Mouse (Mus musculus) neural tube, embryonic 13.5 days (tissue): Measurements from ENCODE around the gene Olfr750. TPM values are rescaled to one million over a fixed set of nuclear protein-coding genes. Genes with fewer than 3 reads are reported as not detected.

Experiments used
- ATAC-seq: fragments of 200-750 bp; cut with Nextera tagmentation; 2 replicates; pipeline ENCODE4 v1.8.0; 2017; ENCODE audit warnings: low read depth, mild to moderate bottlenecking, moderate TSS enrichment, moderate library complexity
- H3K27ac ChIP-seq: fragments of 300-500 bp; sonication (generic); replicated peaks from 2 replicates; pipeline ENCODE4 v1.5.1; 2015; ENCODE audit warnings: moderate library complexity, mild to moderate bottlenecking, inconsistent platforms
- H3K27me3 ChIP-seq: fragments of 300-500 bp; sonication (generic); 2 replicates; pipeline ENCODE4 v1.6.1; 2015; ENCODE audit warnings: mild to moderate bottlenecking, inconsistent platforms
- H3K36me3 ChIP-seq: fragments of 300-500 bp; sonication (generic); 2 replicates; pipeline ENCODE4 v1.6.1; 2015; ENCODE audit warnings: mild to moderate bottlenecking, inconsistent platforms
- H3K4me1 ChIP-seq: fragments of 300-500 bp; sonication (generic); replicated peaks from 2 replicates; pipeline ENCODE4 v1.6.1; 2015; ENCODE audit warnings: inconsistent platforms
- H3K4me2 ChIP-seq: fragments of 300-500 bp; sonication (generic); 2 replicates; pipeline ENCODE4 v1.6.1; 2015; ENCODE audit warnings: inconsistent platforms, mild to moderate bottlenecking, moderate library complexity
- H3K4me3 ChIP-seq: fragments of 300-500 bp; sonication (generic); 2 replicates; pipeline ENCODE4 v1.5.1; 2015; ENCODE audit warnings: mild to moderate bottlenecking, inconsistent platforms
- H3K9ac ChIP-seq: fragments of 300-500 bp; sonication (generic); 2 replicates; pipeline ENCODE4 v1.6.1; 2015; ENCODE audit warnings: moderate library complexity, mild to moderate bottlenecking, inconsistent platforms
- H3K9me3 ChIP-seq: fragments of 300-500 bp; sonication (generic); 2 replicates; pipeline ENCODE4 v1.6.1; 2016; ENCODE audit warnings: inconsistent platforms
- WGBS: fragments of 180-500 bp; shearing (Covaris S2); methylation state at CpG from one replicate; pipeline ENCODE4 v1.1.7; 2015; 5-methylcytosine and 5-hydroxymethylcytosine counted together
- polyA plus RNA-seq: library from polyadenylated mRNA; unstranded; fragments of >200 nt; fragmentation: Nextera tagmentation; extraction: Ambion mirVana; gene quantifications from 2 replicates; pipeline ENCODE4 v1.2.1, GENCODE M21; 2015

Gene Olfr750
- polyA plus RNA-seq, 1 experiment from 2014 or later, result not detected

DNA sequence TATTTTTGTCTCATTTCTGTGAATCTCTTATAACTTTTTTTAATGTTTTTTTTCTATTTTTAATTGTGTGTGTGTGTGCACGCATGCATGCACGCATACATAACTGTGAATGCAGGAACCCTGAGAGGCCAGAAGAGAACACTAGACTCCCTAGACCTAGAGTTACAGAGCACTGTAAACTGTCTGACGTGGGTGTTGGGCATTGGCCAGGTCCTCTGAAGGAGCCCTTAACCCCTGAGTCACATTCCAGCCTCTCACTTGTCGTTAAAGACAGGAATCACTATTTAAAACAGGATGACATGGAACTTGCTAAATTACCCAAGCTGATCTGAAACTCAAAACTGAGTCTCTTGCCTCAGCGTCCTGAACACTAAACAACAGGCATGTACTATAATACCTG is 22.3 kb downstream of the Olfr750 start:
- no peak for ATAC-seq
- Histone ChIP-seq H3K9ac (no peak overlapping the region), H3K36me3 (no peaks in the 10 kb centered on the region), H3K27ac (no peak overlapping the region), H3K27me3 (no peaks in the 10 kb centered on the region), H3K4me3 (no peak overlapping the region), H3K9me3 (no peaks in the 10 kb centered on the region), H3K4me1 (peaks cover 12% of the 10 kb centered on the region; the same call in 1 of the 2 replicates), H3K4me2 (no peak overlapping the region)
- 67% methylated on average over 5 of the region's 5 CpGs for WGBS

DNA sequence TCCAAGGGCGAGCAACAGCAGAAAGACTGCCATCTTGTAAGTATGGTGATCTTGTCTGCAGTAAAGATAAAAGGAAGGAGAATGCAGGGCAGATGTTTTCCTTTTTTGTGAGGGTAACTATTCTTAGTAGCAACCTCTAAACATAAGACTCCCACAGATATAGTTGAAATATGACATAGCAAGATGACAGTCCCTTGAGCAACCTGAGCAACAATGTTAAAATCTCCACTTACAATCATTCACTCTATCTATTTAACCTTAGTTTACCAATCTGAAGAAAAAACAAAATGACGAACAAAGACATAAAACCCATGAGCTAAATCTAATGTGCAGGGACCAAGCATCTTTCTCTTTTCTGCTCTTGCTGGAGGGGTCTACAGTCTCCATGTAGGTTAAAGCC is 24.2 kb downstream of the Olfr750 start, which contains the start of gene Rnase11:
TSS of gene Rnase11 (minus strand) at position 101 of the 400 bp plus-strand sequence.
- no peaks in the 10 kb centered on the region for H3K27me3 ChIP-seq
- no peaks in the 10 kb centered on the region for H3K36me3 ChIP-seq
- H3K4me2 ChIP-seq, result no peak within 1 kb of the TSS
- ATAC-seq, result no peak
- peaks cover 12% of the 10 kb centered on the region; the same call in 1 of the 2 replicates for H3K4me1 ChIP-seq
- H3K9me3 ChIP-seq, result no peaks in the 10 kb centered on the region
- no peak within 1 kb of the TSS for H3K4me3 ChIP-seq
- 89% methylated on average over 2 of the region's 2 CpGs for WGBS
- H3K9ac ChIP-seq, result no peak within 1 kb of the TSS
- no peak within 1 kb of the TSS for H3K27ac ChIP-seq

DNA sequence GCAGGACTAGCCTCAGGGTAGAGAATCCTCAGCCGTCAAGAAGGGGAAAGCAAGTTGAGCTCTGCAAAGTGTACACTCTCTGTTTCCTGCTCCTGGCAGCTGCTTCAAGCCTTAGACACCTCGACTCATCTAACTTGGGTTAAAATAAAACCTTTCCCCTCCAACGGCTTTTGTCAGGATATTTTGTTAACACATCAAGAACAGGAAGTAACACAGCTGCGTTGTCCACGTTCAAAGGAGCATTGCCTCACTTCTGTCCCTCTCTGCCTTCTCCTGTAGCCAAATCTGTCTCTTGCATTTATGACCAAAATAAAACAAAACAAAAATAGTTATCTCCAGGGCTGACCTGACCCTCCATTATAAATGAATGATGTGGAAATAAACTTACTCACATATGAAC is 26.4 kb downstream of the Olfr750 start:
- no peaks in the 10 kb centered on the region for H3K36me3 ChIP-seq
- H3K4me2 ChIP-seq, result no peak overlapping the region
- H3K27me3 ChIP-seq, result no peaks in the 10 kb centered on the region
- no peak overlapping the region for H3K27ac ChIP-seq
- no peaks in the 10 kb centered on the region for H3K4me1 ChIP-seq
- 72% methylated on average over 5 of the region's 5 CpGs for WGBS
- H3K9ac ChIP-seq, result no peak overlapping the region
- no peak overlapping the region for H3K4me3 ChIP-seq
- no peaks in the 10 kb centered on the region for H3K9me3 ChIP-seq
- ATAC-seq, result no peak

DNA sequence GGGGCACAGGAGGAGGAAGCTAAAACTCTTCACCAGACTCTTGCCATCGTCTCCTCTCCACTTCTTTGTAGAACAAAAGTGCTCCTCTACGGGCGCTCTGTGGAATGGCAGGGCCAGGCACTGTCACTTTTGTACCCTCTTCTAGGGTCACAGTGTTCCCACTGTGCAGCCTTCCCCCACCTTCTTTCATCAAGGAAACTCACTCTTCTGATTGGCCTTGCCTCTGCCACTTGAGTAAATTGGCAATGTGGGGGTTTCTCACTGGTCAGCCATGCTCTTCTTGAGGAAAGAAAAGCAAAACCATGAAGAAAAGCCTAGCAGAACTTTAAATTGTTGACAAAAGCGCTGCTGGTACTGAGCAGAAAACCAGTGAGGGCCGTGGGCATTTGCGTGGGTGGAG is 32.5 kb downstream of the Olfr750 start, which contains the start of gene Rnase9:
TSS of gene Rnase9 (minus strand) at position 101 of the 400 bp plus-strand sequence.
- H3K9ac ChIP-seq, result no peak within 1 kb of the TSS
- 70% methylated on average over 6 of the region's 6 CpGs for WGBS
- no peak for ATAC-seq

DNA sequence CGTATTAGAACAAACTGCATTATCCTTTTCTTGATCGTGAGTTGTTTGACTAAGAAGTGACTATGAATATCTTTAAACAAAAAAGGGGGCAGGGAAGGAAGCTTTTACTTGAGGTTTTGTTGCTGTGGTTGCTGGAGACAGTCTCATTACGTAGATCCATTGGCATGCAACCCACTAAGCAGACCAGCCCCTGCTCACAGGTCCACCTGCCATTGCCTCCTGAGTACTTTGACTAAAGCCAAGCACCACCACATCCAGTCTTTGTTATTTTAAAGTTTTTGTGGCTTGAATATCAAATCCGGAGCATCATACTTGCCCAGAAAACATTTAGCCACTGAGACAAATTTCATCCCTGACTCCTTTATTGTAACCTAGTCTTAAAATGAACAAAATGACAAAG is 38.0 kb downstream of the Olfr750 start:
- Histone ChIP-seq H3K36me3 (no peaks in the 10 kb centered on the region), H3K4me3 (no peak overlapping the region), H3K4me1 (no peaks in the 10 kb centered on the region), H3K9ac (no peak overlapping the region), H3K9me3 (no peaks in the 10 kb centered on the region), H3K27ac (no peak overlapping the region), H3K4me2 (no peak overlapping the region), H3K27me3 (no peaks in the 10 kb centered on the region)
- no peak for ATAC-seq
- WGBS, result 84% methylated on average over 4 of the region's 4 CpGs

More for the DNA sequence above, 32.5 kb downstream of the Olfr750 start, which contains the start of gene Rnase9:
- Histone ChIP-seq H3K4me3 (no peak within 1 kb of the TSS), H3K4me1 (no peaks in the 10 kb centered on the region), H3K36me3 (no peaks in the 10 kb centered on the region), H3K4me2 (no peak within 1 kb of the TSS), H3K9me3 (no peaks in the 10 kb centered on the region), H3K27me3 (no peaks in the 10 kb centered on the region), H3K27ac (no peak within 1 kb of the TSS)

DNA sequence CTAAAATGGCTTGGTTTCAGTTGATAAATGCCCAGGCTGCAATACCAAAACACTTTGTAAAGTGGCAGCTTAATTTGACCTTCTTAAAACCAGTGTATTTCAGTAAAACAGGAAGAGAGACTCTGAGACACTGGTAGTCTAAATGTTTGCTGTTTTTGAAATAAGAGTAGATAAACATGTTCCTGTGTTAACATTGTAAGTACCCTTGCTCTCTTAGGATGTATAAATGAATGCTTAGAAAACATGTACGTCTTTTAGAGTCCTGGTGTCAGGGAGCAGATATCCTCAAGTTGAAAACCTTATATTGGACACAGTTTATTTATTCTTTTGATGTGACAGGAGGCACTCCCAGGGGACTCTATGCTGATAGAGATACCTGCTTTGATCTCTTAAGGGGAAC is 39.0 kb downstream of the Olfr750 start:
- H3K27me3 ChIP-seq, result no peaks in the 10 kb centered on the region
- H3K9me3 ChIP-seq, result no peaks in the 10 kb centered on the region
- ATAC-seq, result no peak
- H3K4me2 ChIP-seq, result no peak overlapping the region
- no peak overlapping the region for H3K9ac ChIP-seq
- H3K27ac ChIP-seq, result no peak overlapping the region
- WGBS, result 40% methylated on average over 1 of the region's 1 CpGs
- no peaks in the 10 kb centered on the region for H3K4me1 ChIP-seq
- H3K4me3 ChIP-seq, result no peak overlapping the region
- no peaks in the 10 kb centered on the region for H3K36me3 ChIP-seq

DNA sequence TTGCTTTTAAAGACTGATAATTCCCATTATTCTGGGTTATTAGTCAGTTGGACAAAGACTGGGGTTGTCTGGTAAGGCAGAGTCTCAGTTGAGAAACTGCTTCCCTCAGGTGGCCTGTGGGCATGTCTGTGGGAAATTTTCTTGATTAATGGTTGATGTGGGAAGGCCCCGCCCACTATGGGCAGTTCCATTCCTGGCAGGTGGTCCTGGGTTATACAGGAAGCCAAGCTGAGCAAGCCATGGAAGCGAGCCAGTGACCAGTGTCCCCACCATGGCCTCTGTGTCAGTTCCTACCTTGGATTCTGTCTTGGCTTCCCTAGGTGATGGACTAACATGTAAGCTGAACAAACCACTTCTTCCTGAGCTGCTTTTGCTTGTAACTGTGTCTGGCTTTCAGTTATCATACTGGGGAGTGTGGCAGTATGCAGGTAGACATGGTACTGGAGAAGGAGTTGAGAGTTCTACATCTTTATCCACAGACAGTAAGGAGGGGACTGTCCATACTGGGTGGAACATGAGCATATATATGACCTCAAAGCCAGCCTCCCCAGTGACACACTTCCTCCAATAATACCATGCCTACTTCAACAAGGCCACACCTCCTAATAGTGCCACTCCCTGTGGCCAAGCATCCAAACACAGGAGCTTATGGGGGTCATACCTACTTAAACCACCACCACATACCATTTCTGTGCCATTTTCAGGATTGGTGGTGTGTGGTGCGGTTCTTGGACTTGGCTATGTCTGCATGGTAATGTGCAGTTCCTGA is 46.7 kb downstream of the Olfr750 start:
- 65% methylated on average over 3 of the region's 3 CpGs for WGBS
- no peak for ATAC-seq
- H3K36me3 ChIP-seq, result no peaks in the 10 kb centered on the region

DNA sequence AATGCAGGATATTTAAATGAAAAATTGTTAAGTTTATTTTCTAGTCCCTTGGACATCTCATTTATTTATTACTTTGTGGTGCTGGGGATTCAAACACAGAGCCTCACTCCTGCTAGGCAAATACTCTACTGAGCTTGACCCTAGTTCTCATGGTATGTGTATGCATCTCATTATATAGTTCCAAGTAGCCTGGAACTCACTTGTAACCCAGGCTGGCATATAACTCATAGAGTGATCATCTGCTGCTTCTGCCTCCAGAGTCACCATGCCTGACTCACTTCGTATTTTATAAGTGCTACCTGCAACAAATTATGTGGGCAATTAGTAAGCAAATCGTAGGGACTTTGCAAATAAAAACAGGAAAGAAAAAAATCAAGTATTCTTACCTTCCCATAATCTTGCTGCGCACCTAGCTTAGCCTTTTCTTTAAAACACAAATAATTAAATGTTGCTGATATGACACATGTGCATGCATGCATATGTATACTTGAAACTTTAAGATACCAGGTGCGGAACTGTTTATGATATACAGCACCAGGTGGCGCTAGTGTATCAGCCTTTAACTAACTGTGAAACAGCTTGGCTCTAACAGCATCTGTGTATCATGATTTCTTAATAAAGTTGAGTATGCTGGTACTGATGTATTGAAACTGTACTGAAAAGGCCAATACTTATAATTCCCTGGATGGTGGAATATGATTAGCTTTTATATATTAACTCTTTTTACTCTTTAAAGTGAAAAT is 47.7 kb downstream of the Olfr750 start:
- Histone ChIP-seq H3K4me2 (no peak overlapping the region), H3K27me3 (no peaks in the 10 kb centered on the region), H3K36me3 (no peaks in the 10 kb centered on the region), H3K9me3 (no peaks in the 10 kb centered on the region), H3K4me1 (no peaks in the 10 kb centered on the region), H3K27ac (no peak overlapping the region), H3K4me3 (no peak overlapping the region), H3K9ac (no peak overlapping the region)
- WGBS, result 42% methylated on average over 5 of the region's 5 CpGs
- ATAC-seq, result peak; percentile 40

More for the DNA sequence above, 46.7 kb downstream of the Olfr750 start:
- Histone ChIP-seq H3K4me1 (no peaks in the 10 kb centered on the region), H3K4me2 (no peak overlapping the region), H3K27ac (no peak overlapping the region), H3K9me3 (no peaks in the 10 kb centered on the region), H3K27me3 (no peaks in the 10 kb centered on the region), H3K4me3 (no peak overlapping the region), H3K9ac (no peak overlapping the region)

DNA sequence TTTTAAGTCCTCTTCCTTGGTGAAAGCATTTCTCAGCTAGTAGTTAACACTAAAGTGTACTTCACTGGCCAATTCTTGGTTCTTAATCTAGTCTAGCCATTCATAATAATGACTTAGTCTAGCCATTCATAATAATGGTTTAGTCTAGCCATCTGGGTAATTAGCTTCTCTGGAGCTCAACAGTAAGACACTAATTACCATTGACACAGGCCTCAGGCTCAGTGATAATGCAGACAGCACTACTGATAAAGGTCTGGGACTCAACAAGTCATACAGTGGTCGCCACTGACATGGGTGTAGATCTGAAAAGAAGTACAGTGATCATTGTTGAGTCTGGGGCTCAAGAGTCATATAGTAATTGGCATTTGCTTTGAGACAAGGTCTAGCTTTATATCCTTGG is 49.4 kb downstream of the Olfr750 start:
- Histone ChIP-seq H3K27me3 (no peaks in the 10 kb centered on the region), H3K4me3 (no peak overlapping the region), H3K4me1 (no peaks in the 10 kb centered on the region), H3K4me2 (no peak overlapping the region), H3K9ac (no peak overlapping the region), H3K27ac (no peak overlapping the region), H3K36me3 (no peaks in the 10 kb centered on the region), H3K9me3 (no peaks in the 10 kb centered on the region)
- 82% methylated on average over 1 of the region's 1 CpGs for WGBS
- ATAC-seq, result no peak

DNA sequence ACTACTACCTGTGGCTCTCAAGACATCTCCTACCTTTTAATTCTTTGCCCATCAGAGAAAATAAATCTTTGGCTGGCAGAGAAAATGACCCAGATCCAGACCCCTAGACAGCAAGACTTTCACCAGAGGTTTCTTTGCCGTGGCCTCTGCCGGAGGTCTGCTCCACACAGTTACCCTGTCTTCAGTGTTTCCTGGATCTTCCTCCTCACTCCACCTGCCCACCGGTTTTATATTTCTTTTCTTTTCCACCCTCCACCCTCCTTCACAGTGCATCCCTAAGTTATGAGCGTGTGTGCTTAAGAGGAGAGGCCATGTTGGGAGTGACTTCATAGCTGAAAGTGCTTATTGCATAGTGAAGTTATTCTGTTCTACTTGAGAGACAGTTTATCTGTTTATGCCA is 50.8 kb downstream of the Olfr750 start:
- Histone ChIP-seq H3K4me1 (no peaks in the 10 kb centered on the region), H3K4me3 (no peak overlapping the region), H3K36me3 (no peaks in the 10 kb centered on the region), H3K9ac (no peak overlapping the region), H3K27me3 (no peaks in the 10 kb centered on the region), H3K27ac (no peak overlapping the region), H3K4me2 (no peak overlapping the region), H3K9me3 (no peaks in the 10 kb centered on the region)
- 85% methylated on average over 4 of the region's 4 CpGs for WGBS
- no peak for ATAC-seq

DNA sequence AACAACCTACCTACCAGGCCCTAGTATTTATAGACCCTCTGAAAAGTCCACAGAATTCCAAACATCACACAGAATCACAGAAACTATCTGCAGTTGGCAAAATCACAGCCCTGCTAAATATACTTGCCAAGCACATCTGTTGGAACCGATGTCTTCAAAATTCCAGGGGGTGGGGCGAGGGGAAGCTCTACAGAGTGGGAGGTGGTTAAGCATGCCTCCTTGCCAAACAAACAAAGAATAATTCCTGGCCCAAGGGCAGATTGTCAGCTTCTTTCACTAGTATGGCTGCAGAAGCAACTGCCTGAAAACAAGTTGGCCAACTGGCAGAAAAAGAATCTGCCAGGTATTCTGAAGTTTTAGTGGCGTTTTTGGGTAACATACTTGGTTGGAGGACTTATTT is 57.0 kb downstream of the Olfr750 start:
- Histone ChIP-seq H3K4me1 (no peaks in the 10 kb centered on the region), H3K9ac (no peak overlapping the region), H3K27ac (no peak overlapping the region), H3K27me3 (no peaks in the 10 kb centered on the region), H3K4me3 (no peak overlapping the region), H3K4me2 (no peak overlapping the region), H3K36me3 (no peaks in the 10 kb centered on the region), H3K9me3 (no peaks in the 10 kb centered on the region)
- 83% methylated on average over 3 of the region's 3 CpGs for WGBS
- no peak for ATAC-seq
